Mouse (Mus musculus): ENCODE data around the gene Rag1. TPM values are rescaled to one million over a fixed set of nuclear protein-coding genes. Genes with fewer than 3 reads are reported as not detected.
A peak's percentile ranks its signal among the peaks of the same experiment; 100 is the strongest.

Rag1 gene
- total RNA-seq, 2 experiments from 2014 or later = 0.42 to 0.44 TPM

DNA sequence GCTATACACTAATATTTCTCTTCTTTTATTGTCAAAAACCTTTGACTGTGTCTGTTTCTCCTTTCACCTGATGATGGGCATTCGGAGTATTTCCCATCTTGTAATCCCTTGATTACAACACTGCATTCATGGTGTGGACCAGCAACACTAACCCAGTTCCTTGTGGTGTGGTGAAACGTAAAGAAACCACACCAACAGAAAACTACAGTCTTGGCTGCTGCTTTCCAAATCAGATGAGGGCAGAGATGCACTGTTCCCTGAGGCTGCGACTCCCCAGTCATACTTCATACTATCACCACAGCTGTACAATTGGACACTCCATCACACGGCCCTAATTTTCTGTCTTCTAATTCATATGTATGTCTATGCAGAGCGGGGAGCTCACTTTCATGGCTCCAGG, 54.6 kb downstream of the Rag1 start:
- intact Hi-C loops (cut with DNase I) = loop anchor here (10.0 kb wide), 1 partner anchor 60 kb away; no protein-coding TSS in a partner anchor
- DNase-seq = no peak

- no peak for DNase-seq
- intact Hi-C loops (cut with DNase I) = loop anchor here (10.0 kb wide), 1 partner anchor 62 kb away; no protein-coding TSS in a partner anchor
Observed at GRCm38 (mm10) chr2:101592886-101593285, 56.4 kb downstream of the Rag1 start.

DNA sequence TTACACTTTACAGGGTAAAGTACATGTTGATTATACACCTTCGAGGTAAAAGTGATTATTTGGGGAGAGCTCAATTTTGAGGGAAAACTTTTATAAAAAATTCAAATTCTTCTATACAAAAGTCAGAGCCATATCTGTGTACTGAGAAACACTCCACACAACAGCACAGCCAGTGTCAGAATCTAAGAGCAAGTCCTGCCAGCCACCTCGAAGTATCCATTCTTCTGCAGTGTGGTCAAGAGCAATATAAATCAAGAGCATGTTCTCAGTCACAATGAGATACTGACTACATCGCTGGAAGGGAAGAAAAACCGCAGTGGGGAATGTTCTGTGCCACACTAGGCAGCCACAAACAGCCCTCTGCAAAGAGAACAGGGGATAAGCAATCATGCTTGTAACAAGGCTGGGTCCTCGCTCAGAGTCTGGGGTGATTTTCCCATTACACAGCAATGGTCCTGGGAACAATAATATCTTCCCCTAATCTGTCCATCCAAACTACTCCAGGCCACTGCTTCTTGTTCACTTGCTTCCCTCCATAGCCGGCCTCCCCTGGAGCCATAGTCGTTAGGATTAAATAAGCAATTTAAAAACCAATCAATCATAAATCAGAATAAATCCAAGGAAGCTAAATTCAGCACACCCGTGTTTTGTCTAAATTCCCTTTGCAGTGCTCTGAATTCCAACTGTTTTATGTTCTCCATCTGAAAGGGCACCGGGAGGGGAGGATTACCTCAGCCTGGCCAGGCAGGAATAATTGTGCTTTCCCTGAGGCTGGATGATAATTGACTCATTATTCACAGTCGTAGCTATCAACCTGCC, 57.1 kb downstream of the Rag1 start:
- intact Hi-C loops (cut with DNase I) = loop anchor here (10.0 kb wide), 1 partner anchor 63 kb away; no protein-coding TSS in a partner anchor

DNA sequence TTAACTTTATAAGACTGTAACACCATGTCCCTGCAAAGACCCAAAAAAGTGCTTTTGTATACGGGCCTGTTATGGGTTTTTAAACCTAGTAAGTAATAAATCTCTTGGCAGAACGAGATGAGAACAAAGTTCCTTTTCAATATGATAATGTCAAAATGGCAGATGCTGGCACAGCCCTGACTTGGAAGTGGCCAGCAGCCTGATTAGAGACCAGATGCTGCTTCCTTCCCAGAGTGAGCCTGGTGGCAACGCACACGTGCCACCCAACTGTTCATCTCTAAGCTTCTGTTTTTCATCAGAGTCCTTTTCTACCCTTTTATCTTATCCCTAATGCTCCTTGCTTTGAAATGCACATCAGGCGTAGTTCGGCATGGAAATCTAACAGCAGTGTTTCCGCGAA, 57.9 kb downstream of the Rag1 start:
- intact Hi-C loops (cut with DNase I) = loop anchor here (10.0 kb wide), 1 partner anchor 63 kb away; no protein-coding TSS in a partner anchor
- peak; percentile 27 for DNase-seq

More for the DNA sequence above, 57.1 kb downstream of the Rag1 start:
- peak; percentile 23 for DNase-seq

Other genes starting within 250 kb of the Rag1 start
- not detected for gene Rag2, start 24.8 kb downstream of the Rag1 start, total RNA-seq (2021)
- gene B230118H07Rik, start within 50 bp of the Rag1 start, total RNA-seq (2021) = 10 to 100 TPM; 21.1 to 24.9 TPM
- 10 to 100 TPM; 13.9 to 17.7 TPM for gene Traf6, start 28.9 kb upstream of the Rag1 start, total RNA-seq (2021)
- gene Prr5l, start 233.5 kb upstream of the Rag1 start, total RNA-seq (2021) = 1 to 10 TPM; 3.0 to 5.3 TPM
- 10 to 100 TPM; 47.8 to 48.1 TPM for gene Commd9, start 236.7 kb upstream of the Rag1 start, total RNA-seq (2021)